Mouse (Mus musculus): ENCODE measurements around the gene Rptor.
A peak's percentile ranks its signal among the peaks of the same experiment; 100 is the strongest.

Rptor gene

DNA sequence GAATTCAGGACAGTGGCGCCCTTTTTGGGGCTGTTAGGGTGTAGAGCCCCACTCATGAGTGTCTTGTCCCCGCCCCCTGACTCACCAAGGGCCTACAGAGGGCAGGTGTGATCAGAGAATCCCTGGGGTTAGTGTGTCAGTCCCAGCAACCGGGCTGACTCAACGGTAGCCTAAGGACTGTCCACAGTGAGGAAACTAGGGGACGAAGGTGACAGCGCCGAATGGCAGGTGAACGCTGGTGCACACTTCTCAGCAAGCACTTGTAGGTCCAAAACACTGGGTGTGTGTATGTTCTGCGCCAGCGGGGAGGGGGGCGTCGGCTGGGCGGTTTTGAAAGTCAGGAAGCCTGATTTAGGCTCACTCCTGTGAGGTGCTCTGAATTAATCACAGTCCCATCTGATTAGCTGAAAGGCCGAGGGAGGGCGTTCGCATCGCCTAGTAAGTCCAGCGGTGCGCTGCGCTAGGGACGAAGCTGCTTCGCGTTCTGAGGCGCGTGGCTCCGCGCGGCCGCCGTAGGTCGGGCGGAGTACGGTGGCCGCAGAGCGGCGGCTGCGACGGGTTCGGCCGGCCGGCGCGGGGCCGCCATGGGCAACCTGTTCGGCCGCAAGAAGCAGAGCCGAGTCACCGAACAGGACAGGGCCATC lies 310.7 kb downstream of the Rptor start, which contains the start of gene Chmp6:
Gene Chmp6 (plus strand): TSS at position 151 of the 644 bp plus-strand sequence.
- DNase-seq, result peak; percentile 90

- no peak for DNase-seq
Measured at GRCm38 (mm10) chr11:119913935-119914314, 311.2 kb downstream of the Rptor start.

- no peak for DNase-seq
Measured at GRCm38 (mm10) chr11:119914381-119914780, 311.7 kb downstream of the Rptor start.

GRCm38 (mm10) chr11:119915666-119916065 lies 313.0 kb downstream of the Rptor start:
- DNase-seq, result peak; percentile 20

DNA sequence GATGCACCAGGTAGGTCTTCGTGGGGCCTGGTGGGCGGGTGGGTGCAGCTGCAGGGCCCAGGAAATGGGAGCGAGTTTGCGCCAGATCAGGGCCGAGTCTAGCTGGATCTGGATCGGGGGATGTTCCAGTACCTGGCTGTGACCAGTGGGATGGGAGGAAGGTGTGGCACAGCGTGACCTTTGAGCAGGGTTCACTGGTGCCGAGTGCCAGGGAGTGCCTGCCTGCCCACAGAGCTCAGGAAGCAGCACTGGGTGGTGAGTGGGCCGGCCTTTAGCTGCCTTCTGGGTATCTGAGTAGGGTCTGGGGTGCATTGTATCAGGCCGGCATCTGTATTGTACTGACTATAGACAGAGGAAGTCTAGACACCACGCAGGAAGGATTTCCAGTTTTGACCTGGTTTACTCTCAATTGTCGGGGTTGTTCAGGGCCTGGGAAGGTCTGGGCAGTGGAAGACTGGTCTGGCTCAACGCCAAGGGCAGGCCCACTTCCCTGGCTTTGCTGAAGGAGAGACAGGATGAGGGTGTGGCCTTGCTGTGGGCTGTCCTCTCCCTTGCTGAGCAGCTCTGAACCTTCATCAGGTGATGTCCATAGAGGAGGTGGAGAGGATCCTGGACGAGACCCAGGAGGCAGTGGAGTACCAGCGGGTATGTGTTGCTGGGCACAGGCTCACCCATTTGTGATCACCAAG lies 313.5 kb downstream of the Rptor start:
- DNase-seq, result peak; percentile 88

GRCm38 (mm10) chr11:119916834-119917469 lies 314.2 kb downstream of the Rptor start:
- no peak for DNase-seq

- no peak for DNase-seq
Measured at GRCm38 (mm10) chr11:119918521-119918920, 315.8 kb downstream of the Rptor start.

DNA sequence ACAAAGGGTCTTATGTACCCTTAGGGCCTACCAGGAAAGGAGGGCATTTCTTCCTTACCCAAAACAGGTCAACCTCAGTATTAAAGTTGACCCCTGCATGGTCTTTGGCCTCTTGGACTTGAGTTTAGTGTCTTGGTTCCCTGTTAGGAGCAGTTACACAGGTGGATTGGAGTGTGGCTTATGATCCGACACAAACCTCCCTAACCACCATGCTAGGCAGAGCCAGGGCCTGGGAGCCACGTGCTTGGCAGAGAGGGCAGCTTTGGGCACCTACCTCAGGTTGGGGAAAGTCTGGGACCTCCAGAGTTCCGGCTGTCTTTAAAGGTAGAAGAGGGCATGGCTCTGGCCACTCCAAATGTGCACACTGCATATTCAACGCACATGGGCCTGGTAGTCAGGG lies 316.7 kb downstream of the Rptor start:
- no peak for DNase-seq

DNA sequence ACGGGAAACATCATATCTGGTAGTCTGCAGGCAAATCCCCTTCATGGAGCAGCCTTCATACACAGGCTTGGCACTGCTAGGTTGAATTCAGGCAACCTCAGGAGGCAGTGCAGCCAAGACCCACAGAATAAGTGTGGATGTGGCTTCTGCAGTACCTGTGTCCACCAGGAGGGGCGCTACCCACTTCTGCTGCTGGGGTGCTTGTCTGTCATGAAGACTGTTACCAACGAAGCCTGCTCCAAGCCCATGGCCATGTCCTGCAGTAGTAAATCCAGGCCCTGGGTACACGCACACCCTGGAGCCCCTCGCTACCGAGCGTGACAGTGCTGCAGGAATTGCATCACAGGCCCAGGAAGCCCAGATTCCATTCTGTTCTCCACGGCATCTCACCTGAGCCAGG lies 317.2 kb downstream of the Rptor start:
- DNase-seq, result peak; percentile 82

DNA sequence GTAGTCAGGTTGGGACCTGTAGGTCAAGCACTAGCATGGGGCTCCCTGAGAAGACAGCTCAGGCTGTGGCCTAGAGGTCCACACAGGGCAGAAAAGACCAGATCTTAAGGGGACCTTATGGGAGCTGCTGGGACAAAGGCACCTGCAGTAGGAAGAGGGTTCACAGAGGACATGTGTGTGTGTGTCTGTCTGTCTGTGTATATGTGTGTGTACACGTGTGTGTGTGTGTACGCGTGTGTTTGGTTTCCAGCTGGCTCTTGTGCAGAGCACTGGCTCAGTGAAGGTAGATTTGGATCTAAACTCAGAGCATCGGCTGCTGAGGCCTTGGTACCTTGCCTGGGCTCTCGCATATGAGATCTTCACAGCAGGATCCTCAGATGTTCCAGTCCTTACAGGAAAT lies 318.0 kb downstream of the Rptor start:
- no peak for DNase-seq

GRCm38 (mm10) chr11:119925176-119925575 lies 322.5 kb downstream of the Rptor start:
- peak; percentile 75 for DNase-seq

- no peak for DNase-seq
Measured at GRCm38 (mm10) chr11:119926762-119927161, 324.1 kb downstream of the Rptor start.

- peak; percentile 78 for DNase-seq
Measured at GRCm38 (mm10) chr11:119928023-119928681, 325.4 kb downstream of the Rptor start.

- no peak for DNase-seq
Measured at GRCm38 (mm10) chr11:119929603-119930265, 327.0 kb downstream of the Rptor start.

DNA sequence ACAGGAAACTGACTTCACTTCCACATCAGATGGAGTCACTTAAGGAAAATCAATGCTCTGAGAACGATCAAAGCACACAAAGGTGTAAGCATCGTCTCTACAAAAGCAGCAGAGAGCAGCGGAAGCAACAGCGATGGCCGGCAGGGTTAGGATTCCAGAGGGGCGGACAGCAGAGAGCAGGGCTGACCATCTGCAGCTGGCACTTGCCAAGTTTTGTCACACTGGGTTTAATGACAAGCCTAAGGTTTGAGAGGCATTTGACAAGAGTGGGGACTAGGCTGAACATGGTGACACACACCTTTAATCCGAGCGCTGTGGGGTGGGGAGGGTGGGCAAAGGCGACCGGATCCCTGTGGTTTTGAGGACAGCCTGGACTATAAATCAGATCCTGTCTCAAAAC lies 329.1 kb downstream of the Rptor start:
- no peak for DNase-seq

DNA sequence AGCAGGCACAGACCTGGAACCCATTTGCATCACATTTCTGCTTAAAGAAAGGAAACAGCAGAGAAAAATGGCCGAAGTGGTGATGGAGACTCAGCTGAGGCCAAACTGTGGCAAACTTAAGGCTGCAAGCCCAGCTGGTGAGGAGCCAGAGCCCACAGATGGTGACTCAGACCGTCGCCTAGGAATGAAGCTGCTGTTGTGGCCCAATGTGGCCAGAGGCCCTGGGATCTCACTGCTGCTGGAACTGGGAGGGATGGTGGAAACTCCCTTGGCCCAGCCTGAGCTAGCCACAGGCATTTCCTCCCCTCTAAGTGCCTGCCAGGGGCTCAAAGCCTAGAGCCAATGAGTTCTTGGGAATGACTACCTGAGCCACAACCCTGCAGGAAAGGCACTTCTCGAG lies 330.4 kb downstream of the Rptor start:
- no peak for DNase-seq

DNA sequence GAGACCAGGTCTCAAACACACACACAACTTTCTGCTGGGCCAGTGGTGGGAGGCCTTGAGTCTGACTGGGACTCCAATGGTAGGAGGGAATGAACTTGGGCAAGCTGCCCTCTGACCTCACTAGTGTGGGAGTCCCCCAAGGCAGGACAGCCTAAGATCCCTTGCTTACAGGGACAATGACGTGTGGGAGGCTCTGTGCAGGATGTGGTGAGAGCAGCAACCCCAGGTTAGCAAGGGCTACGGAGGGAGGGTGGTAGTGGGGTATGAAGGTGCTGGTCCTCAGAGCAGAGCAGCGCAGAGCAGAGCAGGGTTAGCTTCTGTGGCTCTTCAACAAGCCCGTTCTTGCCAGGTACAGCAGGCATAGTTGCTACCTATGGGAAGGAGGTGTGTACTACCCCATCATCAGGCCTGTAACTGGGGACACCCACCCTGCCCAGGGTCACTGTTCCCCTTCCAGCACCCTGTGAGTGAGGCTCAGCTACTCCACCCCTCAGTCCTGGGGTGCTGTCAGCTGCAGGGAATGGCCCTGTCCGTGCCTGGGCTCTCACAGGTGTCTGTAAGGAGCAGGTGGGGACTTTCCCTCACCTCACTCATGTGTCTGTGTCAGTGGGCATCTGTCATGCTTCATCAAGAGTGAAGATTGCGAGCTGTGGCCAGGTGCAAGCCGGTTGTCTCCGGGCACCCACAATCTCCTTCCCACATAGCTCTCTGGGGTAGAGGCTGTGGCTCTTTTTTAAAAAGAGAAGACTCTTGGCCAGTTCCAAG lies 331.3 kb downstream of the Rptor start:
- no peak for DNase-seq

DNA sequence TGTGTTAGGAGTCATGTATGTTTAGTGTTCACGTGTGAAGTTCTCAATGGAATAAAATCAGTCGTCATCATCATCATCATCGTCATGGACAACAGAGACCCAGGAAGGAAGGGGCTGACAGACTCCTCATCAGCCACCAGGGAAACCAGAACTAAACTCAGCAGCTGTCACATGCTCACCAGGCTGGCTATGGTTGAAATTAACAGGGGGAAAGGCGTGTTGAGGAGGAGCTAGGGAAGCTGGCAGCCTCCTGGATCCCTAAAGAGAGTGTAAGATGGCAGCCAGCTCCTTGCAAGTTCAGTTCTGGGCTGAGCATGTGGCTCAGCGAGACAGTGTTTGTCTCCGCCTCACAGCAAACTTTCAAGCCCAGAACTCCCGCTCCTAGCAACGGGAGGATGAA lies 332.1 kb downstream of the Rptor start:
- DNase-seq, result no peak

DNA sequence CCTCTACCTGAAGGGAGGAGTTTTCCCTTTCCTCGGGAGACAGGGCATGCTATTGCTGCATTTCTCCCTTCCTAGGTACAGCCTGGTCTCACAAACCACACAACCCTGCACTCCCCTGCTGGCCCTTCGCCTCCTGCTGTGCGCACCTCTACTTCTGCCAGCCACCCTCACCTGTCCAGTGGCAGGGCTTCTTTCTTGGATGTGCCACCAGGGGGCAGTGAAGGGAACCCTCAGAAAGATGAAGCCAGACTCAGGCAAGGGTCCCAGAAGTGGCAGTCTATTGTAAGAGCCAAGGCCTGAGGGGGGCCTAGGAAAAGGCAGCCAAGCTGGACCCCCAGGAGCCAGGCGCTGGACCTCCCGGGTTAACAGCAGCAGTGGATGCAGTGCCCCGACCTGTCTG lies 332.8 kb downstream of the Rptor start:
- peak; percentile 89 for DNase-seq

DNA sequence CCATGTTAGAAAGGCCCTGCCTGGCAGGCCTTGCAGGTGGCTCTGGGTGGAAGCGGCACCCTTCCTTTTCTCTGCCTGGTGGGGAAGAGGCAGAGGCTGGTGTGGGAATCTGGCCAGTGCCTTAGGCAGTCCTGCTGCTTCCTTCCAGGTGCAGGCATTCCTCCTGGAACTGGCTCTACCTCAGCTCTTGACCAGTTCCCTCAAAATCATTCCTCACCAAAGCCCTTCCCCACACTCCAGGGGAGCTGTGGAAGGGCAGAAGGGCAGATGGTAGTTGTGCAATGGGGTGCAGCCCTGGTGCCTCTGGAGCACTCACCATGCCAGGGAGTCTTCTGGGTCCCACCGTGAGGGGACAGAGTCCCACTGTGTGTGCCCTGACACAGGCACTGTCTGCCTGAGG lies 333.8 kb downstream of the Rptor start:
- DNase-seq, result no peak

DNA sequence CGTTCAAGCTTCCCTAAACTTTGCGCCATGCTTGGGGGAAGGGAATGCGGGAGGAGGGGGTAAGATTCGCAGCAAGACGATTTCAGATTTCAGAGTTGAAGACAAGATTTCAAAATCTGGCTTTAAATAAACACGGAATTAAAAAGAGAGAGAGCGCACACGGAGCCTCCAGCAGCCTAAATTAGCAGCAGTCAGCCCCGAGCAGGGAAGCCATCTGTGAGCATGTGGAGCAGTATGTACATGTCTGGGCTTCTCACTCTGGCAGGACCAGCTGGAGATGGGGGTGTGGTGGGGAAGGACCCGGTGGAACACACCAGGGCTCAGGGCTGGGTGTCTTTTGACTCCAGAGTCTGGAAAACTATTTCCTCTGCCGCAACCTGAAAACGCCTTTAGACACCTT lies 334.5 kb downstream of the Rptor start:
- DNase-seq, result no peak

Measured in lung, postnatal 36 days (tissue).